Mouse (Mus musculus): ENCODE data around the gene Ndc1.
"Not testable (repeated sequence)": the region's sequence is repeated elsewhere in the genome, so short reads cannot be mapped to it uniquely, and the experiment has no call there.

Ndc1 gene

DNA sequence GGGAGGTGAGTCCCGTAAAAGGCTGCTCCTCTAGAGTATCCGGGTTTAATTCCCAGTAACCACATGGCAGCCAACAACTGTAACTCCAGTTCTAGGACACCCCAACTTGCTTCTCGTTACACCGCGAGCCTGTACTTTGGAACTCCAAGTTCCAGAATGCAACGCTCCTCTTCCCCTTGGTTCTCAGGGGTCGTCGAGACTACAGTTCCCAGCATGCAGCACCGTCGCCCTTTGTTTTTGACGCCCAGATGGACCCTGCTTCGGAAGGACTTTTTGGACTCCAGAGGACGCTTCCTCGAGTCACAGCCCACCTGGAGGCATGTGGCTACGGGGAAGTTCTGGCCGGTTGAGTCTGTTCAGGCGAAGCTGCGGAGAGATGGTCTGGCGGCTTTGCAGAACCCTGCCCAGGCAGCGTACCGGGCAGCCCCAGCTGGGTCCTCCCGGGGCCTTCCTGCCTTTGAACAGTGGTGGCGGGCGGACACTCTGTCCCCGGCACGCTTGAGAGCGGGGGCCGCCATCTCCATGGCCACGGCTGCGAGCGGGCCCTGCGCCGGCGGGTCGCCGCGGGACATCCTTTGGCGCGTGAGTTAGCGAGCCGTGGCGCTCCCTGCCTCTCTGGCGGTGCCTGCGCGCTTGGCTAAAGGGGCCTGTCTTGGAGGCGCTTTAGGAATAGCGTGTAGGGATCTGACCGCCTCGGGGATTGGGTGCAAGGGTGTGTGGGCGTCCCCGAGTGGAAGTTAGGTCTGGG is at the start of gene Ndc1:
Gene Ndc1, plus strand, starts transcription at position 218 of the 748 bp plus-strand sequence.
- DNase-seq (ENCODE audit: extremely low spot score, low read depth, low spot score): peak; percentile 88

DNA sequence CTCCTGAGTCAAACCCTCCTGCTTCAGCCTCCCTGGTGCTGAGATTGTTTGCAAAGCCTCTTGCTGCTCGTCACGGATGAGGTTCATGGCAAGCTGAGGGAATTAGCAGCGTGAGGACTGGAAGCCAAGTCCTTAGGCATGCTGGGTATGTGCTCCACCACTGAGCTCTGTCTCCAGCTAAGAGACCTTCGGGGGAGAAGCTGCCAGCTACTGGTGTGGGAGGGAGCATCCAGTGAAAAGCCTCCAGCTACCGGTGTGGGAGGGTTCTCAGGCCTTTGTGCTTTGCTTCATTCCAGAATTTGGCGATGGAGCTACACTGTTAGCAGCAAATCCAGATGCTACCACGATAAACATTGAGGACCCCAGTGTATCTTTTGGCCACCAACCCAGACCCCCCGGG is 48.9 kb upstream of the Ndc1 start:
- no peak for DNase-seq (ENCODE audit: extremely low spot score, low read depth, low spot score)

DNA sequence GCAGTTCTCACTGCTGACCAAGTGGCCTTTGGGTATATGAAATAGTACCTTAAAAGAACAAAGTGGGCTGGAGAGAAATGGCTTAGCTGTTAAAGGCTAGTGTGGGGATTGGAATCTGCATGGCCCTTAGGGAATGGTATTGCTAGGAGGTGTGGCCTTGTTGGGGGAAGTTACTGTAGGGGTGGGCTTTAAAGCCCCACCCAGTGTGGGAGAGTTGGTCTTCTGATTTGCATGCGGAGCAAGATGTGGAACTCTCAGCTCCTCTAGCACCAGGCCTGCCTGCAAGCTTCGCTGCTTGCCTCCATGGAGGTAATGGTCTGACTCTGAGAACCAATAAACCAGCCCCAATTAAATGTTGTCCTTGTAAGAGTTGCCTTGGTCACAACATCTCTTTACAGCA is 46.5 kb upstream of the Ndc1 start:
- no peak for DNase-seq (ENCODE audit: extremely low spot score, low read depth, low spot score)

DNA sequence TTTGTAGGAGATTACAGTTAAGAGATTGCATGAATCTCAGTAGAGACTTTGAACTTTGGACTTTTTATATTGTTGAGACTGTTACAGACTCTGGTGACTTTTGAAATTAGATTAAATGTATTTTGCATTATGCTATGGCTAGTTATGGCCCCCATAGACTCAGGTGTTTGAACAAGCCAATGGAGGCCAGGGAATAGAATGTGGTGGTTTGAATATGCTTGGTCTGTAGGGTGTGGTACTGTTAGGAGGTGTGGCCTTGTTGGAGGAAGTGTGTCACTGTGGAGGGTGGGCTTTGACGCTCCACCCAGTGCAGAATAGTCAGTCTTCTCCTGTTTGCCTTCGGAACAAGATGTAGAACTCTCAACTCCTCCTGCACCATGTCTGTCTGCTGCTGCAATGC is 44.5 kb upstream of the Ndc1 start:
- no peak for DNase-seq (ENCODE audit: extremely low spot score, low read depth, low spot score)

DNA sequence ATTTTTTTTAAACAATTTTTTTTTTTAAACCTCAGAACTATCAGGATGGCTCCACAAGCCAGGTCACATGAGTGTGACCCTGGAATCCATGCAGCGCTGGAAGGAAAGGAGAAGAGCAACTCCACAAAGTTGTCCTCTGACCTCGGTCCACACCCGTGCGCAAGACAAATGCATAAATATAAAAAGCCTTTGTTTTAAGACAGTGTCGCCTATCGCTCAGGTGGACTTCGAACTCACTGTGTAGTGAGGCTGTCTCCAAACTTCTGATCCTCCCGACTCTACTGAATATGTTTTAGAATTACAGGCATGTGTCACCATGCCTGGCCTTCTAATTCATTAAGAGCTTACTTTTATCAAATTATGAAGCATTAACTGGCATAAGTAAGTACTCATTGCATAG is 39.1 kb upstream of the Ndc1 start:
- no peak for DNase-seq (ENCODE audit: extremely low spot score, low read depth, low spot score)

DNA sequence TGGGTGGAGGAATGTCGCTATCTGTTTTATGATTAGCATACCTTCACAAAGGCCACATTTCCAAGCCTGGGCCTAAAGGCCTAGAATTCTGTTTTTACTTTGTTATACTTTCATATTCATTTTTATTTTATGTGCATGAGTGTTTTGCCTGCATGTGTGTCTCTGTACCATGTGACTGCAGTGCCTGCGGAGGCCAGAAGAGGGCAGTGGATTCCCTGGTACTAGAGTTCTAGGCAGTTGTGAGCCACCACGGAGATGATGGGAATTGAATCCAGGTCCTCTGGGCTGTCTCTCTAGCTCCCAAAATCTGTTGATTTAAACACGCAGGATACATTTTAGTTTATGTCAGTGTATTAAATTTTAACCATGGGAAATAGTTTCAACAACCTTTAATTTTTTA is 34.1 kb upstream of the Ndc1 start:
- no peak for DNase-seq (ENCODE audit: extremely low spot score, low read depth, low spot score)

DNA sequence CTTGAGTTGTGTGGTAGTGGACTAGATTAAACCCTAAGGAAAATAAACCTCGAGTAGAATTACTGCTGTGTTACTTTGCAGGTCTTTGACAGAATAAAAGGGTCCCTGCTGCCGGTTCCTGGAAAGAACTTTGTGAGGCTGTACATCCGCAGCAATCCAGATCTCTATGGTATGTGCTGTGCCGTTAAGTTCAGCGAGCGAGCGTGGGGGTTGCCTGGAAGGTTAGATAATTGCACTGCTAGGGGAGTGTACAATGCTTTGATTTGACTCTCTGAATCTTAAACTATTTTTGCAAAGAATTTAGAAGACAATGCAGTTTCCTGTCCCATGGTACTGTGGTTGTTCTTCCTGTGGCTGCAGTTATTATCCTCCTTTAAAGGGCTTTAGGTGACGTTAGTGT is 31.2 kb upstream of the Ndc1 start:
- no peak for DNase-seq (ENCODE audit: extremely low spot score, low read depth, low spot score)

DNA sequence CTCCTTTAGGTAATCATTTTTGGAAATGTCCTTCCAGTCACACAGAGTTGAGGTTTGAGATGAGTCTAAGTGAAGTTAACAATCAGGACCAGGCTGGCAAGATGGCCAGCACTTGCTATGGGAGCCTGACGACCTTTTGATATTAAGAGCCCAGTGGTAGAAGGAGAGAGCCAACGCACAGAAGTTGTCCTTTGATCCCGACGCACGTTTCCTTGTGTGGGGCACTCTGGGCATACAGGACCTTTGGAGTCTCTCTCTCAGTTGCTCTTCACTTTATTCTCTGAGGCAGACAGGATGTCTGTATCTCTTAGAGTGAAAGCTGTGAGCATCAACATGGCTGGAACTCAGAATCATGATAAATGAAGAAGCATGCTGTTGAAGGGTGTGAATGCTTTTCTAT is 30.1 kb upstream of the Ndc1 start:
- DNase-seq (ENCODE audit: extremely low spot score, low read depth, low spot score): no peak

DNA sequence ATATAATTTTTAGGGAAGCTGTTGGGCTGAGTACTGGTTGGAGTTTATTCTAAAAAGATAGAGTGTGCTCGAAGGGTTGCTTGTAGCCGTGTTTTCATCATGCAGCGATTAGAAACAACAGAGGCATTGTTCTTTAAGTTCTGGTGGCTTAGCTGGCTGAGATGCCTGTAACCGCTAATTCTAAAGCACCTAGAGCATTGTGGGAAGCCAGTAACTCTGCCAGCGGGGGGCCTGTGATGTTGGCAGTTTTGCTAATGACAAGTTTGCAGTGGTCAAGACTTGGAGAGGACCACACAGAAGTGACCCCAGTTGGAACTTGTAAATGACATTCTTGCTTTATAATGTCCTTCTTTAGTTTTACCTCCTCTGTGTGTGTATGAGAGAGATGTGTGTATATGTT is 26.2 kb upstream of the Ndc1 start:
- no peak for DNase-seq (ENCODE audit: extremely low spot score, low read depth, low spot score)

DNA sequence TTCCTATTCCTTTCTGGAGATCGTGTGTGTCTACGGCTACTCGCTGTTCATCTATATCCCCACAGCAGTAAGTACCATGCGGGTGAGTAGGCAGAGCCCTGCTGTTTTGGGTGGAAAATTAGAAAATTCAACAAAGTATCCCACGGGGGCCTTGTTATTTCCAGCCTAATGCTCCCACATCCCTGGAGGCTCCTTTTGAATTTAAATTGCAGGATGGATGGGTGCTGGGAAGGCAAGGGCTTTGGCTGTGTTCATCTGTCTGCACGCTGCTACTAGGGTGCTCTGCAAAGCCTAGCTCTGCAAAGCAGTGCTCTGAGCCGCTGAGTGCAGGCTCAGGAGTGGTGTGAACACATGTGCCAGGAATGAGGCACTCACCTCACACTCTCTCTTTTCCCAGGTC is 23.0 kb upstream of the Ndc1 start:
- DNase-seq (ENCODE audit: extremely low spot score, low read depth, low spot score): no peak

DNA sequence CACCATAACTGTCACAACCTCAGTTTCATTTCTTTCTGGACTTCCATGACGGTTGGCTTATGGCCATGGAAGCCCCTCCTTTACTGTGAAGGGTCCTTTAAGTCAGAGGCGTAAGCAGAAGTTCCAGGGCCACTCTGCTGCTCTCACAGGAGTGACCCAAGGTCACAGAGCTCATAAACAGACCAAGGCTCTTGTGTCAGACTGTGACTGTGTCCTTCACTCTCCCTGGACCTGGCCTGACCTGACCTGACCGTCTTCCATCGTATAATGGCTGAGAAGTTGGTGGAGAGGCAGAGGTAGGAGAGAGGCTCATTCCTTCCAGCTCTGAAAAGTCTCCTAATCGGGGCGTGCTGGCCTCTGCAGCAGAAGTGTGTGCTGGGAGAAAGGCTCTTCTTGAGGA is 20.4 kb upstream of the Ndc1 start:
- DNase-seq (ENCODE audit: extremely low spot score, low read depth, low spot score): no peak

DNA sequence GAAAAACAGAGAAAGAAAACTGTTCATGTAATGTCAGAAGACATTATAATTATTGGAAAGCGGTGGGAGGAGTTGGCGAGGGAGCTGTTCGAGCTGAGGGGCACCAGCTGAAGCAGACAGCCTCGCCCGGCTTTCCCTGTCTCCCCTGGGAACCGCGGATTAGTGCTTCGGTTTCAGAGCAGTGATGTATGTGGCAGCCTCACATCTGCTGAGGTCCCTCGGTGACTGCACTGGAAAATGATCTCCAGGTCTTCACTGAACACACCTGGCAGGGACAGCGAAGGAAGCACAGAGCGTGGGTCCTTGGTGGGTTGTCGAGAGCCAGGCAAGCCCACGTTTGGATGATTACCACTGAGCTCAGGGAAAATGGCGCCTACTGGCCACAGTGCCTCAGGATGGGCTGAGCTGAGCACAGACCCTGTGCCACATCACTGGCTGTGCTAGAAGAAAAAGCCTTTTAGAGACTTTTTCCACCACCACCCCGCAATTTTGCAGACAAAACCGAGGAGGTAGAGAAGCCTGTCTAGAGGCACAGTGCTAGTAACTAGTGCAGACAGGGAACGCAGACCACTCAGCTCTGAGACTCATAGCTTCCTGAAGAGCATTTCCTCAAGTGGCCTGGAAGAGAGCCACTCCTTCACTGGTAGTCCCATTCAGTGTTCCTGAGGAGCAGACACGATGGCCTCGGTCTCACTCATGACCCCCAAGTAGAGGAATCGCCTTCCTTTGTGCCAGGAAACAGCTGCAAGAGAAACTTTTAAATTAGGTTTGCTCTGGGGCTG is 18.9 kb upstream of the Ndc1 start:
- no peak for DNase-seq (ENCODE audit: extremely low spot score, low read depth, low spot score)

DNA sequence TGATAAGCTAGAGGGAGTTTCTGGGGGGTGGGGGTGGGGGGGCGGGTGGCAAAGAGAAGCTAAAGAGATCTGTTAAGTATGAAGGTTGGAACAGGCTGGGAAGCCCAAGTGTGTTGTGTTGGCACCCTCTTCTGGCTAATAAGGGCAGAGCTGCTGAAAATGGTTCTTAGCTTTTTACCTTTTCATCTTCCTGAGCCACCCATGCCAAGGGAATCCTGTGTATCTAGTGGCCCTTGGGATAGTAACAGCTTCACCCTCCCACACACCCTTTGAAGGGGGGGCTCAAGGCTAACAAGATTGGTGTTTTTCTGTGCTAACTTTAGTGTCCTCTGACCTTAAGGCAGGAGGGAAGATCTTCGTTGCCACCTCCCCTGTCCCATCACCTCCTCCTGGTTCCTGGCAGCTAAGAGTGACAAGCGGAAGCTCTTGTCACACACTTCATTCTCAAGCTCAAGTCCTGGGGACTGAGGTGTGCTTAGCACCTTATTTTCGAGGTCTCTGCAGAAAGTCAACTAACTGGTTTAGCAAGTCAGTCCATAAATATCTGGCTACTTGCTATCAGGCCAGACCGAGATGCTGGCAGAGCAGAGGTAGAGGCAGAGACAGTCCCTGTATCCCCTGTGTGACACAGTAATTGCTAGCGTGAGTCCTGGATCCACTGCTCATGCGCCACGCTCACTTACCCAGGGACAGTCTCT is 18.1 kb upstream of the Ndc1 start:
- no peak for DNase-seq (ENCODE audit: extremely low spot score, low read depth, low spot score)

DNA sequence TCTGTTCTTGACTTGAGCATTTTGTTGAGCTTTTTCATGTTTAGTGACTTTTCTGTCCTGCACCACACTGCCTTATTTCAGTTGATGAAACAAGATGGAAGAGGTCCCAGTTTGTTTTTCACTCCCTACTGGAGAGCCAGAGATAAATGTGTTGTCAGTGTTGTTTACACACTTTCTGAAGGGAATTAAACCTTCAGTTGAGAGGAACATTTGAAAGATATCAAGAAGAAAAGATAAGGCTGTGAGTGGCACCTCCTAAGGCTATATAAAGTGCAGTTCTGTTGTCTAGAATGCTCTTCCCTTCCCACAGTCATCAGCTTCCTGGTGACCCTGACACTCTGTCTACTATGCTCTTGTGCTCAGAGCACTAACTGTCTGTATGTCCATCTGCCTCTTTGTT is 16.2 kb upstream of the Ndc1 start:
- DNase-seq (ENCODE audit: extremely low spot score, low read depth, low spot score): no peak

DNA sequence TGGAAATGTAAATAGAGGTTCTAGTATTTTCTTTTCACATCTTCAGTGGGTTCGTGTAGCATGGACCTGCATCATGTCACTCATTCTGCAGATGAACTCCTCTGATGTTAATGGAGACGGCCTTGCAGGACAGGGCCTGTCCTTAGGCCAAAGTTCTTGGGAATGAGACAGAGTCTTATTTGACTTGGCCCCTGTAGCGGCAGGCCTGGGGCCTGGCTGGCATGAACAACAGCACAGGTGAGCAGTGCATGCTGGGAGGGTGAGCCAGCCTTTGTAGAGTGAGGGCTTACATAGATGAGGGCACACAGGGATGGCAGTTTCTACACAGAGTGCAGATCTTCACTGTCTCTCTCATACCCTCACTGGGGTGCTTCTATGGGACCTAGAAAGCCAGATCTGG is 14.0 kb upstream of the Ndc1 start:
- no peak for DNase-seq (ENCODE audit: extremely low spot score, low read depth, low spot score)

DNA sequence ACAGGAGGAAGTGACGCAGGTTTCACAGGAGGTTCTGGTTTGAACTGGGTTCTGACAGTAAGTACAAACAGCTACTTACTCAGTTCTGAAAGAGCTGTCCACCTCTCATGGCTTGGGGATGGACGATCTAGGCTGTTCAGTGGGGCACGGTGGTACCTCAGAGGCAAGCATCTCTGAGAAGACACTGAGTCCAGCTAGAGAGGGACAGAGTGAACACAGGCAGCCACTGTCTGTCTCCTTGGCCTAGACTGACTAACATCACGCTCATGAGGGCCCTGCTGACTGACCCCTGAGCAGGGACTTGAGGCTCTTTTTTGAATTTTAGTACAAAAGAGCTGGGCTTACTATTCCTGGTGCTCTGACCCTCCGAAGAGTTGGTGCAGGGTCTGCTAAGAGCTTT is 13.5 kb upstream of the Ndc1 start:
- DNase-seq (ENCODE audit: extremely low spot score, low read depth, low spot score): no peak

DNA sequence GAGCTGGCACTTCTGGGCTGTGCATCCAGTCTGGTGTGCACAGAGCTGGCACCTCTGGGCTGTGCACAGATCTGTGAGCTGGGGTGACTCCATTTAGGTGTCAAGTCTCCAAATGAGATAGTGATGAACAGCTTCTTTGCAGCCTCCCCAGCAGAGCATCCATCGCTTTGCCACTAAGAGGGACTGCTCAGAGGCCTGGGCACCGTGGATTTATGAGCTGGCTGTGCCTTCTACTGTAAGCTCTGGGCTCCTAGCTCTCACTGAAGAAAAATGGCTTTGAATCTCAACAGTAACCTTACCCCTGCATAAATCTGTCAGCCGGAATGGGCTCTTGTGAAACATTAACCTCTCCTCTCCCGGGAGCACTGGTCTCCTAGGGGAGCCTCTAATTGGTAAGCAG is 13.0 kb upstream of the Ndc1 start:
- DNase-seq (ENCODE audit: extremely low spot score, low read depth, low spot score): no peak

DNA sequence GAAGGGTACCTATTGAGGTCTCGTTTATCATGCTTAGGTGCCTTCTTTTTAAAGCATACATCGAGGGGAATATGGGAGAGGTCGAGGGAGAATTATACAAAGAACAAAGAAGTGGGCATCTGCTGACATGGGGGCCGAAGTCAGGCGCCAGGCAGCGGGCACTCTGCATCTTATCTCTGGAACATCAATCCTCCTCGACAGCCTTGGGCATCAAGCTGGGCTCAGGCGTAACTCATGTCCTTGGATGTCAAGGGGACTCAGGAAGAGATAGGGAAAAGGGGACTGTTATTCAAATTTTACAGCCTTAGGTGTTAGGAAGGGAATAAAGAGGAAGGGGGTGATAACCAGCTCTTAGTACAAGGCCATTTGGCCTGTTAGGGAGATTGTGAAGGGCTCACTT is 10.4 kb upstream of the Ndc1 start:
- not testable (repeated sequence) for DNase-seq (ENCODE audit: extremely low spot score, low read depth, low spot score)

DNA sequence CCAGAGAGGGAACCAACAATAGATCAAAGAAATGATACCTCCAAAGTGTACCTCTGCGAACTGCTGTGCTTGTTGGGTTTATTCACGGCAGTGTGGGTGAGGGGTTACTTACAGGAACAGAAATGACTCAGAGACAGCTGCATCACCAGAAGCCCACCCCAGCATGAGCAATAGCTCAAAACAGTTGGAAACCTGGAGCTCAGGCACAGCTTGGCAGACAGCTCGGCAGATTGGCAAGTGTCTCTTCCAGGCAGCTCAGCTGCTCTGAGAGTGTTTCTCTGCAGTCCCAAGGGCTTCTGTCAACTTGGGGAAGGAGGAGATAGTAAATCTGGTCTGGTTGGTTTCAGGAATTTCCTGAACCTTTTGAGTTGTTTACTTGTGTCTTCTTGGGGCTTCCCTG is 9.1 kb upstream of the Ndc1 start:
- no peak for DNase-seq (ENCODE audit: extremely low spot score, low read depth, low spot score)

DNA sequence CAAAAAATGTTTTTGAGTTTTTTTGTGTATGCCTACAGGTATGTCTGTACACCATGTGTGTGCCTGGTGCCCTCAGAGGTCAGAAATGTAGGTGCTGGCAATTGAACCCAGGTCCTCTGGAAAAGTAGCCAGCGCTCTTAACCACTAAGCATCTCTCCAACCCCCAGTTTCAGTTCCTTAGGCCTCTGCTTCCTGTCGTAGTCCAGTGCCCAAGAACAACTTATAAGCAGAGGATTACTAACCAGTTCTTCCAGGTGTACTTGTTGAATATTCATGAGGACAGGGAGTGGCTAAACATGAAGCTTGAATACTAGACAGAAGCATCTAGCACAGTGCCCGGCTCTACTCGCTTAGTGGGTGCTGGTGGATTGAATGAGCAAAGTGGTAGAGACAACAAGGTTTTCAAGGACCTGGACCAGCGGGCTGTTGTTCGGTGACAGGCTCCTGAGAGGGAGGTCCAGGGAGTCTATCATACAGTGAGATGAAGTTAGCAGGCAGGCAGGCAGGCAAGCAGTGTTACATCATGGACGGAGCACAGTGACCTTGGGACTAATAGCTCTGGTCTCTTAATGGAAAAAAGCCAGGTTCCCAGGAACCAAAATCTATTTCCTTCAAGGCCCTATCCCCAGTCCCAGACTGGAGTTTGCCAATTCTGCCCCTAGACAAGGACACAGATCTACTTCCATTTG is 7.0 kb upstream of the Ndc1 start:
- DNase-seq (ENCODE audit: extremely low spot score, low read depth, low spot score): no peak

DNA sequence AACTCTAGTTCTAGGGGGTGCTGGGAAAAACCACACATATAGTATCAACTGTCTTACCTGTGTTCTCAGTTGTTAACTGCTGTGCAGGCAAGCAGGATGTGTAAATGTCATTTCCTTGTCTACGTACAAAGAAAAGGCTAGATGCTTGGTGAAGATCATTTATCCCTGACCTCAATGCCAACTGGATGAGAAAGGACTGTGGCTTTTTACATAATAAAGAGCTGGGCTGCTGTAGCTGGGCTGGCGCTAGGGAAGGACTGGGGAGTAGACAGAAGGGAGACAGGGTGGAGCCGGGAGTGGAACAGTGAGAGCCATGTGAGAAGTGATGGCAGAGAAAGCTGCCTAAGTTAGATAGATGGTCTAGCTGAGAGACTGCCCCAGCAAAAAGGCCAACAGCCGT is 4.8 kb upstream of the Ndc1 start:
- DNase-seq (ENCODE audit: extremely low spot score, low read depth, low spot score): no peak

DNA sequence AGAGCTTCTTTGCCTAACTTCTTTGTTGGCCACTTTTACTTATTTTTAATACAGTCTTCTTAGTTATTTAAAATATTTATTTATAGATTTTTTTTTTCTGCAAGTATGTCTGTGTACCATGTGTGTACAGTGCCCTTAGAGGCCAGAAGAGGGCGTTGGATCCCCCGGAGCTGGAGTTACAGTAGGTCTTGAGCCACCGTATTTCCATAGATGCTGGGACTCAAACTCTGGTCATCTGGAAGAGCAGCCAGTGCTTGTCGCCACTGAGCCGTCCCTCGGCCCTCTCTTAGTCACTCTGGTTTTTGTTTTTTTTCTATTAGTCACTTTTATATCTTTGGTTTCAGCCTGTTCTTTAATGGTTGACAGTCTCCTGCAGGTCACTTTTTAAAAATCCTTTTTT is 4.0 kb upstream of the Ndc1 start:
- DNase-seq (ENCODE audit: extremely low spot score, low read depth, low spot score): no peak

All from hindlimb bud, embryonic 11.5 days (tissue).